ENCODE assay signal across 12 mouse cellular contexts in the genomic region with DNA sequence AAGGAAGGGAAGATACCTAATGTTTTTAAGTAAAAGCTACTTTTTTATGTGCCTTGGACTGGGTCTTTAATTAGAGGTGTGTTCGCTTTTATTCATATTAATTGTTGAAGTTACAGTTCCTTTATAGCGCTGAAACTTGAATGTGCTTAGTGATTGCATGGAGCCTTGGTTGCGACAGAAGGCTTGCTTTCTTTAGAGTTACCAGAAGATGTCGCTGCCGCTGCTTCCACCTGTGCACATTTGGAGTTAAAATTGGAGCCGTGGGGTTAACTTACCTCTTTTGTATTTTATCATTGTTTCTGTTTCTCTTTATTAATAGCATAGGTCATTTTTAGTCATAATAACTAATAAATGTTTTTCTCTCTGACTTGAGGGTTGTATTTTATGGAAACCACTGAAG. TPM values are rescaled to one million over a fixed set of nuclear protein-coding genes. Genes with fewer than 3 reads are reported as not detected.
DNase-seq lines count a peak whose midpoint lies in the region; ATAC-seq and TF ChIP-seq lines count a peak whose summit lies in the region.
"Had no signal": no experiment of that assay in that cellular context is flagged by ENCODE, and none has a peak within 500 bp of the region (broad histone marks: within the 10 kb centered on the region; RNA-seq: fewer than 3 reads in every experiment).

No protein-coding gene starts in this region.

- in situ Hi-C loops in CH12.LX (cut with MboI; ENCODE audit: low pct_ligation_motif_present, low pct_unique_long_range_greater_than_20kb, low sequenced_read_pairs): loop anchor here (10.0 kb wide), 1 partner anchor 150 kb away; no protein-coding TSS in a partner anchor
- in situ Hi-C loops in Patski (cut with MboI; ENCODE audit: low pct_unique_long_range_greater_than_20kb): no loop called here

- no peak overlapping the region for H3K4me3 ChIP-seq in kidney, postnatal 0 days (replicated peaks; ENCODE audit: low read depth, low read length)
- H3K4me3 ChIP-seq in kidney, embryonic 14.5 days (ENCODE audit: low read length): no peak overlapping the region
- no peak overlapping the region for H3K4me3 ChIP-seq in CH12.LX (replicated peaks in 1 of 3; ENCODE audit: low read depth in 2 of 3, low read length in 2 of 3, poor library complexity in 1 of 3)
- H3K4me3 ChIP-seq in liver, embryonic 14.5 days (ENCODE audit: insufficient read depth in 1 of 2, low read depth in 2 of 2, low read length in 2 of 2): no peak overlapping the region
- H3K4me3 ChIP-seq: myocyte had no signal

- no peak overlapping the region for H3K9ac ChIP-seq in kidney, postnatal 0 days (ENCODE audit: low read depth, low read length)
- H3K9ac ChIP-seq in kidney, embryonic 14.5 days (ENCODE audit: low read depth, low read length): no peak overlapping the region
- H3K9ac ChIP-seq in CH12.LX (ENCODE audit: insufficient read depth, low read depth): no peak overlapping the region
- no peak overlapping the region for H3K9ac ChIP-seq in liver, embryonic 14.5 days (replicated peaks)

- WGBS in kidney, postnatal 0 days: 72% methylated on average over 6 of the region's 6 CpGs
- WGBS in kidney, embryonic 14.5 days: 77% methylated on average over 6 of the region's 6 CpGs
- WGBS in liver, embryonic 14.5 days (ENCODE audit: insufficient replicate concordance): 45% methylated on average over 6 of the region's 6 CpGs

- TF ChIP-seq EP300 in CH12.LX (IDR thresholded peaks at IDR 0.05; ENCODE audit: low read length): no peak
- TF ChIP-seq EP300 in liver, embryonic 14.5 days (IDR thresholded peaks at IDR 0.05; ENCODE audit: low read depth): no peak

- ATAC-seq in kidney, postnatal 0 days (replicated peaks; ENCODE audit: low FRiP score, low read depth): no peak
- ATAC-seq in kidney, embryonic 14.5 days (ENCODE audit: low FRiP score, low TSS enrichment): no peak
- ATAC-seq in Patski: no peak
- no peak for ATAC-seq in liver, embryonic 14.5 days (ENCODE audit: insufficient read depth)
- no peak for ATAC-seq in monocyte, adult 5-6 weeks (replicated peaks; ENCODE audit: insufficient number of reproducible peaks, low FRiP score, low TSS enrichment, poor library complexity, severe bottlenecking)

- TF ChIP-seq RAD21 in CH12.LX (IDR thresholded peaks at IDR 0.05; ENCODE audit: low read depth, low read length): peak; percentile 85

- peak; percentile 56 for TF ChIP-seq CTCF in kidney, postnatal 0 days (IDR thresholded peaks at IDR 0.05; ENCODE audit: low read depth)
- TF ChIP-seq CTCF in CH12.LX (conservative IDR thresholded peaks at IDR 0.05 in 1 of 2, IDR thresholded peaks at IDR 0.05 in 1 of 2; ENCODE audit: low read depth in 2 of 2, low read length in 2 of 2): peak; percentile 35 to 91; a peak in 3 of 4 replicates
- peak; percentile 51 for TF ChIP-seq CTCF in Patski (IDR thresholded peaks at IDR 0.05)
- peak; percentile 72 for TF ChIP-seq CTCF in liver, embryonic 14.5 days (IDR thresholded peaks at IDR 0.05; ENCODE audit: low read depth)

- POLR2A ChIA-PET in Patski (lab: Charles Lee): no interaction called here

- H3K4me2 ChIP-seq in kidney, postnatal 0 days (ENCODE audit: low read length): no peak overlapping the region
- no peak overlapping the region for H3K4me2 ChIP-seq in kidney, embryonic 14.5 days (replicated peaks; ENCODE audit: low read depth, low read length)
- H3K4me2 ChIP-seq in CH12.LX (ENCODE audit: insufficient read depth, low read depth, poor library complexity, severe bottlenecking): no peak overlapping the region
- H3K4me2 ChIP-seq in liver, embryonic 14.5 days (ENCODE audit: low read depth): no peak overlapping the region

- CTCF ChIA-PET in Patski (lab: Charles Lee): interaction anchor here (0.6 to 1.7 kb wide), 3 partner anchors 10 to 143 kb away, joined by 3 to 5 read pairs (median 3); no protein-coding TSS in a partner anchor

- no peak for DNase-seq in kidney, postnatal 0 days (ENCODE audit: low spot score)
- DNase-seq in CH12.LX (ENCODE audit: extremely low read depth) (no peak), Patski (ENCODE audit: low read depth, low spot score) (no peak)
- no peak for DNase-seq in liver, embryonic 14.5 days (ENCODE audit: low read depth in 3 of 3, low spot score in 3 of 3)
- DNase-seq in right cerebral cortex, postnatal 4 days: no peak
- DNase-seq: adrenal gland, postnatal 14 days; cerebellum, adult 9-11 months; lung, postnatal 36 days; thymus, postnatal 14 days had no signal

- H3K9me3 ChIP-seq in kidney, postnatal 0 days (replicated peaks; ENCODE audit: low read length): no peaks in the 10 kb centered on the region
- H3K9me3 ChIP-seq in kidney, embryonic 14.5 days (ENCODE audit: control insufficient read depth, low read length): no peaks in the 10 kb centered on the region
- no peaks in the 10 kb centered on the region for H3K9me3 ChIP-seq in CH12.LX (replicated peaks; ENCODE audit: low read length)
- H3K9me3 ChIP-seq in liver, embryonic 14.5 days (ENCODE audit: control insufficient read depth, low read length): no peaks in the 10 kb centered on the region

- dilution Hi-C loops in CH12.LX (cut with MboI; ENCODE audit: extremely low pct_ligation_motif_present, extremely low pct_unique_long_range_greater_than_20kb, low sequenced_read_pairs): no loop called here

- no peaks in the 10 kb centered on the region for H3K4me1 ChIP-seq in kidney, postnatal 0 days (replicated peaks; ENCODE audit: insufficient read depth, low read length)
- H3K4me1 ChIP-seq in kidney, embryonic 14.5 days (ENCODE audit: control insufficient read depth, insufficient read depth, low read length): no peaks in the 10 kb centered on the region
- no peaks in the 10 kb centered on the region for H3K4me1 ChIP-seq in CH12.LX (ENCODE audit: control insufficient read depth in 1 of 2, insufficient read depth in 2 of 2)
- H3K4me1 ChIP-seq in liver, embryonic 14.5 days (replicated peaks; ENCODE audit: control insufficient read depth in 2 of 2, insufficient read depth in 2 of 2, low read length in 1 of 2): peaks cover 7 to 11% of the 10 kb centered on the region in 2 experiments

- TF ChIP-seq POLR2A in CH12.LX (IDR thresholded peaks at IDR 0.05; ENCODE audit: low read depth, low read length): no peak

- H3K36me3 ChIP-seq in kidney, postnatal 0 days (ENCODE audit: insufficient read depth, low read length): no peaks in the 10 kb centered on the region
- no peaks in the 10 kb centered on the region for H3K36me3 ChIP-seq in kidney, embryonic 14.5 days (ENCODE audit: control insufficient read depth, insufficient read depth, low read length)
- H3K36me3 ChIP-seq in CH12.LX (replicated peaks in 1 of 2; ENCODE audit: control insufficient read depth in 1 of 2, insufficient read depth in 1 of 2, low read length in 1 of 2): no peaks in the 10 kb centered on the region
- H3K36me3 ChIP-seq in liver, embryonic 14.5 days (replicated peaks; ENCODE audit: control insufficient read depth, insufficient read depth, low read depth): no peaks in the 10 kb centered on the region

- no peaks in the 10 kb centered on the region for H3K79me2 ChIP-seq in CH12.LX (replicated peaks; ENCODE audit: control insufficient read depth, extremely low read depth, insufficient read depth, poor library complexity, severe bottlenecking)

- no peak overlapping the region for H3K27ac ChIP-seq in kidney, postnatal 0 days
- H3K27ac ChIP-seq in kidney, embryonic 14.5 days (ENCODE audit: low read depth, low read length): no peak overlapping the region
- H3K27ac ChIP-seq in CH12.LX (ENCODE audit: insufficient read depth, low read depth): no peak overlapping the region
- H3K27ac ChIP-seq in liver, embryonic 14.5 days: no peak overlapping the region

- H3K27me3 ChIP-seq in kidney, postnatal 0 days (ENCODE audit: insufficient read depth, low read length): no peaks in the 10 kb centered on the region
- H3K27me3 ChIP-seq in kidney, embryonic 14.5 days (ENCODE audit: control insufficient read depth, insufficient read depth, low read length): no peaks in the 10 kb centered on the region
- H3K27me3 ChIP-seq in CH12.LX (replicated peaks) (no peaks in the 10 kb centered on the region), Patski (no peaks in the 10 kb centered on the region)
- H3K27me3 ChIP-seq in liver, embryonic 14.5 days (ENCODE audit: control insufficient read depth, insufficient read depth, low read length): no peaks in the 10 kb centered on the region

TF ChIP-seq in CH12.LX, 34 proteins besides CTCF, POLR2A, EP300 and RAD21:
- TF ChIP-seq PAX5 (IDR thresholded peaks at IDR 0.05; ENCODE audit: low read length) (no peak), SMC3 (IDR thresholded peaks at IDR 0.05; ENCODE audit: low read depth, low read length) (peak; percentile 85), ZC3H11A (IDR thresholded peaks at IDR 0.05; ENCODE audit: low read depth, low read length) (peak; percentile 55)

RNA-seq across cellular contexts. Expression of a gene that starts 36.5 kb away (rescaled TPM):
- polyA plus RNA-seq in kidney, postnatal 0 days (2015; fragmentation: Nextera tagmentation; extraction: Ambion mirVana): 2.8 and 3.6 TPM in 2 replicates
- polyA plus RNA-seq in kidney, embryonic 14.5 days (2014; fragmentation: Nextera tagmentation; extraction: Ambion mirVana): 8.0 and 9.3 TPM in 2 replicates
- total RNA-seq in CH12.LX (2012; rRNA removed) (3.3 and 3.4 TPM in 2 replicates), CH12.LX (2014; rRNA removed) (3.7 and 4.1 TPM in 2 replicates)
- polyA plus RNA-seq in CH12.LX (2012; ENCODE audit: insufficient read length, low read depth) (1.9 and 2.2 TPM in 2 replicates), Patski (2021) (43.3 TPM)
- 2.6 TPM in 2 replicates for polyA plus RNA-seq in liver, embryonic 14.5 days (2012; rRNA removed)
- 0.84 and 0.90 TPM in 2 replicates for polyA plus RNA-seq in liver, embryonic 14.5 days (2014; fragmentation: Nextera tagmentation; extraction: Ambion mirVana)
- total RNA-seq in monocyte, adult 5-6 weeks (2017): 0.48 to 1.8 TPM (median 1.7 TPM) in 3 replicates
